Mouse (Mus musculus): ENCODE results near the gene Cxcl1.

DNA sequence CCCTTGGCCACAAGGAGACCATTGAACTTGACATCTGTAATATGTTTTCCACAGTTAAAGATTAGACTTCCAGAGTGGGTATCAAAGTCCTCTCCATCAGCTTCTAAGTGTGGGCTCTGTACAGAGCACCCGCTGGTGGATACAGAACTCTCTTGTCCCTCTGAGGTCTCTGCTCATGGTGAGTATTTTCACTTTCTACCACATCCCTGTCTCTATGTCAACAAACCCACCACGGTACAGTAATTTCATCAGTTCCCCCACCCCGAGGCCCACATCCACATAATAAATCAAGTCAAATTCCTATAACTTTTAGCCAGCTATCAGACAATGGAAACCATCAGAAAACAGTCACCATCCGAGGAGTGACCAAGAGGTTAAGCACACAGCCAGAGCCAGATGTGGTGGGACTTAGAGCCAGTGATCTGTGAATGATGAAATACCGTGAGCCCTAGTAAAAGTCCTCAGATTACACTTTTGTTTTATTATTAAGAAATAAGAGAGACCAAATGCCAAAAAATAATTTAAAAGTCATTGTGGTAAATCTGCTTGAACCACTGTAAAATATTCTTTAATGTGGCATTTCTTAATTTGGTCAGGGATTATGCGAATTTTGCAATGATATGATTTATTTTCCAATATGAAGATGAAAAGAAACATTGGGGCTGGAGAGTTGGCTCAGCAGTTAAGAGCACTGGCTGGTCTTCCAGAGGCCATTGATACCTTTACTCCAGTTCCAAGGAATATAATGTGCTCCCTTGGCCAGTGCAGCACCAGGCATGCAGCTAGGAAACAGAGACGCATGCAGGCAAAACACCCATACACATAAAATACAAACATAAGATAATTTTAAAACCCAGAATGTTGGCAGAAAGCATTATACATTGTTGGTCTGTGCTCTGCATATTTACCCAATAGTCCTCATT, 35.5 kb upstream of the Cxcl1 start:
- TF ChIP-seq POLR2A (IDR thresholded peaks at IDR 0.05; ENCODE audit: low read depth, low read length) (no peak), CTCF (conservative IDR thresholded peaks at IDR 0.05; ENCODE audit: insufficient read depth, insufficient read length, low read depth, low read length) (no peak)
